Mouse (Mus musculus) left cerebral cortex, postnatal 14 days (tissue): ENCODE results near the gene Ppp6r3. TPM values are rescaled to one million over a fixed set of nuclear protein-coding genes. Genes with fewer than 3 reads are reported as not detected.
"Not testable (repeated sequence)": the region's sequence is repeated elsewhere in the genome, so short reads cannot be mapped to it uniquely, and the experiment has no call there.

Source experiments
- DNase-seq, 2 experiments: peaks; one replicate each; pipeline ENCODE4 v3.0.0; 2021 to 2022; ENCODE audit warnings: low spot score in 2 of 2, mixed read lengths in 1 of 2
- intact Hi-C: fragments of 180-260 bp; cut with DNase I; formaldehyde crosslinking; loops from one replicate; pipeline ENCODE4 v1.15.1; 2025
- total RNA-seq, 2 experiments: library from RNA; stranded (reverse); gene quantifications; 2 replicates each; pipeline ENCODE4 v1.2.3; 2021

Ppp6r3 gene
- total RNA-seq, 2 experiments from 2014 or later: 71.8 to 80.5 TPM

DNA sequence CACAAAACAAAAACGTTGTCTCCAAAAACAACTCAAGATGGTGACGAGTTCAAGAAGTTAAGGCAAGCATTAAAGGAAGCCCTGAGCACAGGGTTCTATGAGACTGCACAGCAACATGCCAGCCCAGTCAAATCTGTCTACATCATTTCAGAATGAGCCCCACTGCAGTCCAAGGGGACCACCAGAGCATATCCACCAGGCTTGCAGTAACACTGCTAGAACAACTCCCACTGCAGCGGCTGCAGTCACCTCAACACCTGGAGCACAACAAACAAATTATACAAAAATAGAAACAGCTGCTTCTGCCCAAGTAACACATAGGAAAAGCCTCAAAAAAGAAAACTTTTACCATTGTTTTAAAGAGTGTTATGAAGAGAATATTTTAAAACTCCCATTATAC lies 40.6 kb downstream of the Ppp6r3 start:
- no peak for DNase-seq
- intact Hi-C loops: no loop called here

DNA sequence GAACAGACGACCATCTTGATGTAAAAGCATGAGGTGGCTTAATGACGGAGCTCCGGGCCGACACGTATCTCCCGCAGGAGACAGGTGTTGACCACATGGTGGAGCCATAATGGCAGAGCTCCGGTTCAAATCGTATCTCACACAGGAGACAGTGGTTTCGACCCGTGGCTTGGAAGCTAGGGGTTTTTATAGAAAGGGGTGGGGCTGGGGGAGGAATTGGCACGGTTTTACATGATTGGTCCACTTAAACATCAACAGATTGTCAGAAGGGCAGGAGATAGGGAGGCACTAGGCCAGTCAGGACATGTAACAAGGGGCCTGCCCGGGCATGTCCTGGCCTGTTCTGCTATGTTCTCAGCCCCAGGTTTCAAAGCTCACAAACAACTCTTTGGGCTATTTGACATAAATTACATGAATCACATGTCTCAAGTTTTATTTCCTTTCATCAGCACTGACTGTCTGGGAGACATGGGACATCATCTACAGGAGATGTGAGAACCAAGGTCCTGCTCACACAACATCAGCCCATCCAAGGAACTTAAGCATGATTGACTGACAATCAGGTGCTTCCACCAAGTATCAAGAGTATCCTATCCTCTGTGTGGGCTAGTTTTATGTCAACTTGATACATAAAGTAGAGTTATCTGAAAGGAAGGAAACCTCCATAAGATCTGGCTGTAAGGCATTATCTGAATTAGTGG lies 42.1 kb downstream of the Ppp6r3 start:
- intact Hi-C loops, DNase-seq: not testable (repeated sequence)

DNA sequence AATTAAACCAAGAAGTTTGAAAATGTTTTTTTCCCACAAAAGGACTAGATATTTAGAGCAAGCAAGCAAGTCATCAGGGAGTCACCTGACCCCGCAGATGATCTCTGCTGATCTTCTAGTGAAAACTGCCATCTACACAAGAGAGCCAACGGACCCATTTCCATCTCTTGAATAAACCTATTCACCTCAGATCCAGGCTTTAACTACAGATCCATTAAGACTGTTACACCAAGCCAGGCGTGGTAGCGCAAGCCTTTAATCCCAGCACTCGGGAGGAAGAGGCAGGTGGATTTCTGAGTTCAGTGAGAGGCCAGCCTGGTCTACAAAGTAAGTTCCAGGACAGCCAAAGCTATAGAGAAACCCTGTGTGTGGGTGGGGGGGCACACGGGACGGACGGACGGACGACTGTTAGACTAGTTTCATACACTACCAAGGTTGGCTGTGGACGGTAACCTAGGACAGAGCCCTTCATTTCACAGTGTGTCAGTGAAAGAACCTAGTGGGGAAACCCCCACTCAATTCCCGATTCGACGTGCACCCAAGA lies 42.8 kb downstream of the Ppp6r3 start:
- intact Hi-C loops: no loop called here
- no peak for DNase-seq

DNA sequence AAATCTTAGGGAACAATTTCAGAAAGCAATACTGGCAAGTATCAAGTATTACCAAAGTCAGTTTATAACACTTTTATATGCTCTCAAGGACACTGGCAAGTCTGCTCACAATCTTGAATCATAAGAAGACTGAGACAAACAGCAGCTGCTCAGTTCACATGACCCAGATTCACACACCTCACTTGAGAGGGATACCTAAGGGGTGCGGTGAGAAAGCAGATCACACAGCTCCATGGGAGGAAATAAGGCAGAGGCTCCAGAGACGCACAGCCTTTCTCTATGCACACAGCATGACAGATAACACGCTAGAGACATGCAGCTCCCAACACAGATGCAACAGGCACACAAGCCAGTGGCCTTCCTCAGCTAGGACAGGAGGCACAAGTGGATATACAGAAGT lies 45.8 kb downstream of the Ppp6r3 start:
- intact Hi-C loops: loop anchor here (5.0 kb wide), 1 partner anchor 43 kb away; no protein-coding TSS in a partner anchor
- DNase-seq: no peak

DNA sequence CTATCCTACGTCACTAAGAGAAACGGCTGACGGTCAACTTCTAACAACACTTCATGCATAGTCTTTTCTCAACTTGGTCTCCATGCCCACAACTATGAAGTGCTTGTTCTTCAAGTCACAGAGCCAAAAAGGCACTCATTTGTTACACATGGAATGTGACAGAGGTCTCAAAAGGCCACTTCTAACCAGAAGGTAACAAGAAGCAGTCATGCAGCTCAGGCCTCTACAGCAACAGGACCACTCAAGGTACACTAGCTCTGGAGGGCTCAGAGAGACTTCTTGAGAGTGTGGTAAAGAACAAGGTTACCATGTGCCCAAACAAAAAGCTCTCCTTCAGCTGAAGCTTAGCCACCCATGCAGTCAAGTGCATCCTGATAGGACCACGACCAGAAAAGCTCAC lies 46.9 kb downstream of the Ppp6r3 start:
- intact Hi-C loops: loop anchor here (5.0 kb wide), 1 partner anchor 44 kb away; no protein-coding TSS in a partner anchor
- DNase-seq: no peak

DNA sequence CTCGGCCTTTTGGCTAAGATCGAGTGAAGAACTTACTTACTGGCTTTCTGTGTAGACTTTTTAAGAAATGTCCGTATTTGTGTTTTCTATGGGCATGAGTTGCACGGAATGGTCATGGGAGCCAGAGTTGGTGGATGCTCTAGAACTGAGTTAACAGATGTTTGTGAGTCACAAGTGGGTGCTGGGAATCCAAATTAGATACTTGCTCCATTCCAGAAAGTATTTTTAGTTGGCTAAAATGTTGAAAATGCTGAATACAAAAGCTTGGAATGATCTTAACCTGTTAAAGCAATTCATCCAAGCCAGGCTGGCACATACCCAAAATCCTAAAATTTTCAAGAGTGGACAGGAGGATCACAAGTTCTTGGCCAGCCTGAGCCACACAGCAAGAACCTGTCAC lies 48.0 kb downstream of the Ppp6r3 start:
- DNase-seq: peak; percentile 15 to 21
- intact Hi-C loops: loop anchor here (5.0 kb wide), 1 partner anchor 45 kb away; no protein-coding TSS in a partner anchor

DNA sequence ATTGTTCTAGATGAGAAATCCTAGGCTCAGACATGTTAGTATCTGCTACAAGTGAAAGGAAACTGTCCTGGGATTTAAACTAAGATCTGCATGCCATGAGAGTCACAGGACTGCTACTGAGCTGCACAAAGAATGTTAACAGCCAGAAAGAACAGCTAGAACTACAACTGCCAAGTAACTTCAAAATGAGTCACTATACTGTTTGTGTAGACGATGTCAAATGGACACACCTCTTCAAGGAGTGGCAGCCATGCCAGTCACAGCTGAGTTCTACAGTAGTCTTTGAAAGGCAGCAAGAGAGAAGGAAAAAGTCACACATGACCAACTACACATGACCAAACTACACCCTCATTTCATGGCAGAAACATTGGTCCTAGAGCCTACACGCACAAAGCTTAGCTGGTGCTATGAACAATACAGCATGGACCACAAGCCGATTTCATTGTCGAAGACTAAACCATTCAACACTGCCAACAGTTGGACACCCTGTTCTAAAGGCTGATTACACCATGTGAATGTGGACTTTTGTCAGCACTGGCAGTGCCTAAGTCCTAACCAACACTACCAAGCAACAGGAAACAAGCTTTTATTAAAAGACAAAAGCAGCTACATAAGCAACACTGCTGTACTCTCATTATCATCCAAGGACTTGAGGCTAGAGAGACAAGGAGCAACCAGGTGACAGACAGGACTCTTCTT lies 55.9 kb downstream of the Ppp6r3 start:
- intact Hi-C loops: no loop called here
- DNase-seq: no peak

DNA sequence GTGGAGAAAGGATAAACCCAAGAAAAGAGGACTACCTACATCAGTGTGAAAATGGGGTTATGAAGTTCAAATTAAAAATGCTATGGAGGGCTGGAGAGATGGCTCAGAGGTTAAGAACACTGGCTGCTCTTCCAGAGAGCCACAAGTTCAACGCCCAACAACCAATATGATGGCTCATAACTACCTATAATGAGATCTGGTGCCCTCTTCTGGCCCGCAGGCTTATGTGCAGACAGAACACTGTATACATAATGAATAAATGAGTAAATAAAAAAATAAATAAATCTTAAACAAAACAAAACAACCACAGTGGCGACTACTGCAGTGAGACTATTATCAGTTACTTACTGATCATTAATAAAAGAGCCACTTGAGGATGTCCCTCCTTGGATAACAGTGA lies 78.3 kb downstream of the Ppp6r3 start:
- no peak for DNase-seq
- intact Hi-C loops: no loop called here

DNA sequence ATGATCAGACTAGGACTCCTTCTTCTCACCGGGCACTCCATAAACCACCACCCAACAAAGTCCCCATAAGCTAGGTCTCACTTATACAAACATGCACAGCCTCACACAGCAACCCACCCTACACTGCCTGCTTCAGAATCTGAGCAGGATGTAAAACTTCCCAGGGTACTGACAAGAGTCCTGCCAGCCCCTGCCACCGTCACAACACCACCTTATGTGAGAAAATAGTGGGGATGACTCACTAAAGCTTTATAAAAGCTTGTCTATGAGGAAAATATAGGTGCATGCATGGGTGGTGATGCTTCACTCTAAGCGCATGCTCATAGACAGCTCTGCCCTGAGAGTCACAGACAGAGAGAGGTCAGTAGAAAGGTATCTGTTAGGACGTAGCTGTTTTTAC lies 85.7 kb downstream of the Ppp6r3 start:
- DNase-seq: no peak
- intact Hi-C loops: no loop called here

DNA sequence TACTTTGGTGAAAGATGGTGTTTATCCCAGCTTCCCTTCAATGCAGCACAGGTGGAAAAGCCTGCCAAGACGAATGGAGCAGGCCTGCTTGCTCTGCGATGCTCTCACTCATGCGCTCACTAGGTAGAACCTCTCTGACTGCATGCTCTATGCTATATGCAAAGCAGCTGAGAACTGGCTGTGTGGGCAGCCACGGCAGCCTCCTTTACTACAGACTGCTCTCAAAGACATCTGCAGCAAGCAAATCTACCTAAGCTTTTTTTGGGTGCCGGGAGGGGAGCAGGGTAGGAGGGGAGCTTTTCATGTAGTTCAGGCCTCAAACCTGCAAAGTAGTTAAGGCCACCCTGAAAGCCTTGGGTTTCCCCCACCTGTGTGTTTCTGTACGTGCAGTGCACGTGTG lies 92.7 kb downstream of the Ppp6r3 start:
- peak; percentile 37 to 41 for DNase-seq
- intact Hi-C loops: no loop called here

DNA sequence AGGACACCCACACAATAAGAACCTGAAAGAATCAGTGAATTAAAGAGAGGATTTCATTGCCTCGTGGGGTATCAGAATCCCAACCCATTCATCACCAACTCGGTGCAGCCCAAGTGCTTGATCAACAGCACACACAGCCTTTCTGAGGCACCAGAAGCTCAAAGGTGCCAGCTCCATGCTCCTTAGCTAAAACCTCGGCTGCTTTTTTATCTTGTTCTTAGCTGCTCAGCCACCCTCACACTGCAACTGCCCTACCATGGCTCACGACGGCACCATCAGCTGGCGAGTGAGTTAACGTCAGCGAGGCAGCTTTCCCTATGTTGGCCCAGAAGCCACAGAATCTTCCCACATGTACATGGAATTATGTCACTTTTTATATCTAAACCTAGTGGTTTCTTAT lies 95.4 kb downstream of the Ppp6r3 start:
- intact Hi-C loops: no loop called here
- peak; percentile 48 to 53 for DNase-seq

DNA sequence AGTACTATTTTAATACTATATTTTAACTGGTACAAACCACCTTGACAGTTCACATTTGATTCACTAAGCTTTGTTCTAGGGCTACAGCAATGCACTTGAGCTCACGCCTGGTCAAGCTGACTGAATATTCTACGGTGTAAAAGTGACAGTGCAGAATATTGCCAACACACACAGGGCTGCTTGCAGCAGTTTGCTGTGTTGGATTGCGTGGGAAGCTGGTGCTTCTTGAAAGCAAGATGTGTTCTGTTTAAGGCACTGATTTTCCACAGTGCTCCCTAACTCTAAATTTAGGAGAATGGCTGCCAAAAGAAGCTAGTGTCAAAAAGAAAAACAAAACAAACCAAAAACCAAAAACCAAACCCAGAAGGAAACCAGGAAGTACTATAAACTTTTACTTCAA lies 98.6 kb downstream of the Ppp6r3 start:
- DNase-seq: peak; percentile 53 to 60
- intact Hi-C loops: no loop called here

DNA sequence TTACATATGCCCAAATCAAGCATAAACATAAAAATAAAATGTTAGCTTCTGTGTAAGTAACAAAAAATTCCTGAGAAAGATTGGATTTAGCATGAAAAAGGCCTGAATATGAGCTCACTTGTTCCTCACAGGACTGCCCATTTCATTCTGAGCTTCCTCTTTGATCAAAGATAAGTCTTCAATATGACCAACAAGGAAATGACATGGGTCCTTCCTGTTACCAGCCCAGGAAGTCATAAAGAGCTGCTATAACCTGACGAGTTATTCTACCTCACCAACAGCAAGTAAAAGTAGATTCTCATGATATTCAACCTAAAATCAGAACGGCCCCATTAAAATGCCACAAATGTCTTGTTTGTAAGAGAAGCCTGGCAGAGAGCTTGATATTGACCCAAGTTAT lies 104.3 kb downstream of the Ppp6r3 start:
- DNase-seq: no peak
- intact Hi-C loops: no loop called here

DNA sequence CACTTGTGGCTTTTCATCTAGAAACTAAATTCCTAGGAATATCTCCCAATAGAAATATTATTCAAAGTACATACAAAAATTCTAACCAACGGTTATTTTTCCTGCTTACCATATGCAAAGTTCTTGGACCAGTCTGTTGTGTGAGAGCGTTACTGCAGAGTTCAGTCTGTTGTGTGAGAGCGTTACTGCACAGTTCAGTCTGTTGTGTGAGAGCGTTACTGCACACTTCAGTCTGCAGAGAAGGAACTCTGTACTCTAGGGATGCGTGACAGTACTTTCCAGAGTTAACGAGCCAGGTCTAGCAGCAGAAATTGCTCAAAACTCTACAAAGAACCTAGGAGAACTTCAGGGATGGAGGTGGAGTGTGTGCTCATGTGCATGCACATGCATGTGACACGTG lies 108.0 kb downstream of the Ppp6r3 start:
- intact Hi-C loops: no loop called here
- DNase-seq: no peak

DNA sequence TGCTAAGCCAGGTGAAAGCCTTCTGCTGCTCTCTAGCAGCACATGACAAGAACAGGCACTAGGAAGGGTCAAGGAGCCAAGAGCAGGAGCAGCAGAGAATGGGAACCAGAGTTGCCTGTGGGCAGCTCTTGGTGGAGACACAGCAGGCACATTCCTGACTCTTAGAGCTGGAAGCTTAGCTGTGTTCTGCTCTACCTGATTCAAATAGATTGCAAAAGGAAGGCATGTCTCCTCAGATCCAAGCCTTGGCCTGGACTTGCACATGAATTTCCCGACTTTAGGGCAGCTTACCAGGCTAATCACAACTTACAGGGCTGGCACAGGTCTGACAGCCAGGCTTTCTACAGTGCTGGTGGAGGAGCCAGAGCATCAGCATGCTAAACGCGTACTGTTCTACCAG lies 115.6 kb downstream of the Ppp6r3 start:
- no peak for DNase-seq
- intact Hi-C loops: no loop called here

DNA sequence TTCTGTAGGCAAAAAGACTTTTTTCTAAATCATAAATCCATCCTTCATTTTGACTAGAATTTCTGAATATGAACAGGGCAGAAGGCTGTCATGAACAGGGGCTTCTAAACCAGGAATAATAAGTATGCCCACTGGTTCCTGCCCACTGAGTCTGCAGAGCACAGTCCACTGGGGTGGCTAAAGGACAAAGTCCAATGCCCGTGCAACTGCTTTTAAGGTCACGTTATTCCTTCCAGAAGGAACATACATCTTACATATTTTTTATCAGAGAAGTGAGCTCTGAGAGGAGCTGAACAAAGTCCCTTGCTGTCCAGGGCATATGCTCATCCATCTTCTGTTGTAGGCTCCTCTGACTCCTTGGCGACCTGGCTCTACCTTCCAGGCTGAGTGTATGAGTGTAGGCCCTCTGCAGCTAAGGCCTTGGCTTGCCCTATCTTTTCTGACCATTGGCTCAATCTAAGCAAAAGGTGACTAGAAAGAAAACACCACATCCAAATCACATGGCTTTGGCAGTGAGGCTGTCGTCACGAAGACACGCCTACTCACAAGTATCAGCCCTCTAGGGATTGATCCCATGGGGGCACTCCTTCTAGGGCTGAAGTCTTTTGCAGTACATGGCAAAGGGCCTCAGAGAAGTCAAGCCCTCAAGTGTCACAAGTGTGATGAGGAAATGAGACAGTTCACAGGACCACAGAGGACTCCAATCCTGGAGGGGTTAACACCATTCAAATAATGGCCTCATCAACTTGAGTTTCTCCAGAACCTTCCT lies 117.0 kb downstream of the Ppp6r3 start:
- intact Hi-C loops: no loop called here
- DNase-seq: no peak

DNA sequence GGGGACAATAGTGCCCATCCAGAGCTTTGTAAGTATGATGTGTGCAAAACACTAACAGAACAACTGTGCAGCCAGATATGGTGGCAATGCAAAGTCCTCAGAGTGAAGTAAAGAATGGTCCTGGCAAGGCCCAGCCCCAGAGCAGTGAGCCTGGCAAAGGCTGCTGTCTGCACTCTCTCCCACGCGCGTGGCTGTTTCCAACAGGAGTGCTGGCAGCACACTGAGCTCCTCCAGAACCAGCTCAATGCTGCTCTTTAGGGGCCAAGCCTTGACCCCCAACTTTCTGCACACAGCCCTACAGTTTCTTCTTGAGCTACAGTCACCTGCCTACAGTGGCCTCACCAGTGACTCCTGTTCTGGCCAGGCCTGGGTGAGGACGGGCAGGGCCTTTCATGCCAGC lies 117.8 kb downstream of the Ppp6r3 start:
- intact Hi-C loops: no loop called here
- no peak for DNase-seq

DNA sequence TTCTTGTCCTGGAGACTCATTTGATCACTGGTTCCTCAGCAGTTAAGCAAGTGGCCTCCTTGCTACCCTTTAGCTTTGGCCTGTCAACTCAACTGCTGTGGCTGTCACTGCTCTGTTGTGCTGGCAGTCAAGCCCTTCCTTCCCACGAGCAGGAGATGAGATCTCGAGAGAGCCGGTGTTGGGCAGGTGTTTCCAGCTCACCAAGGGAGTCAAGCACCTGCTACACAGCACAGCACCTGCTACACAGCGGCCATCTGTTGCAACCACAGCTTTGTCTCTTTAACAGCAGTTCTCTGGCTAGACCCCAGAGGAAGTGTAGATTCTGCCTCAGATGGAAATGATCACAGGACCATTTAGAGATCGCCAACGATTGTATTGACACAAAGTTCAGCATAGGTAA lies 123.9 kb downstream of the Ppp6r3 start:
- peak in 1 of 2 experiments; percentile 17 for DNase-seq
- intact Hi-C loops: loop anchor here (5.0 kb wide), 2 partner anchors 64 to 169 kb away; partner anchors contain the start of genes Ighmbp2, Mrpl21 and Tesmin

DNA sequence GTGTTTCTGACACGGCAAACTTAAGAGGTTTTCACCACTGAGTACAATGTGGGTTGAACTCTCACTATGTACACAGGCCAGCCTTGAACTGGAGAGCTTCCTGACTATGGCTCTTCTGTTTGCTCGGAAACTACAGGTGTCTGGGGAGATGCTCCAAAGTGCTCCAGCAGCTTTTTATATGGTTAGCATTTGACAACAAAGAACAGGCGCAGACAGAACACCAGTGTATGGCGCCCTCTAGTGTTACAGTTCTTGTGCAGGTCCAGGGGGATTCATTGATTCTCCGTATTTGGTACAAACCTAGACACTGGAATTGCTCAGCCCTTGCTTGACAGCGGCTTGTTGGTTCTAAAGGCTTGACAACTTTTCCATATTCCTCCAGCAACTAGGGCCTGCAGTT lies 124.4 kb downstream of the Ppp6r3 start:
- peak; percentile 86 to 91 for DNase-seq
- intact Hi-C loops: loop anchor here (5.0 kb wide), 2 partner anchors 64 to 169 kb away; partner anchors contain the start of genes Ighmbp2, Mrpl21 and Tesmin

DNA sequence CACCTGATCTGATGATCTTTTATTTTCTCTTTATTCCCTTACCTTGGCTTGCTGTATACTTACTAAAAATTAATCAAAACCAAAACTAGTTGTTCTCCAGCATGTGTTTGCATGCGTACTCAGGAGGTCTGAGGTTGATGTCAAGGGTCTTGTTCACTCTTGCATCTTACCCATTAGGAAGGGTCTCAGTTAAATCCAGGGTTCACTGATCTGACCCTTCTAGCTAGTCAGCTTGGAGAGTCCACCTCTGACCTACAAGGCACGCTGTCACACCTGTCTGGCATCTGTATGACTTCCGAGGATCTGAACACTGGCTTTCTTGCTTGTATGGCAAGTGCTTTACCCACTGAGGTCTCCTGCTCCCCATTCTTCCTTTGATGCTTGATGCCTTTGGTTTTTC lies 124.8 kb downstream of the Ppp6r3 start:
- DNase-seq: no peak
- intact Hi-C loops: loop anchor here (5.0 kb wide), 2 partner anchors 63 to 168 kb away; partner anchors contain the start of genes Ighmbp2, Mrpl21 and Tesmin
